Mouse (Mus musculus) left cerebral cortex, adult 2 months (tissue): ENCODE measurements around the gene Il12rb1. TPM values are rescaled to one million over a fixed set of nuclear protein-coding genes. Genes with fewer than 3 reads are reported as not detected.

Experiments
- DNase-seq, 2 experiments: peaks; one replicate each; pipeline ENCODE4 v3.0.0; 2021 to 2022; ENCODE audit warnings: low spot score in 2 of 2, mixed read lengths in 1 of 2; ENCODE audit errors: extremely low spot score in 1 of 2
- H3K27ac ChIP-seq: fragments of 200-600 bp; 2 replicates; pipeline ENCODE4 v1.8.1; 2022
- H3K4me3 ChIP-seq: fragments of 200-600 bp; 2 replicates; pipeline ENCODE4 v1.8.1; 2022
- CTCF ChIP-seq: fragments of 200-600 bp; IDR thresholded peaks from 2 replicates; pipeline ENCODE4 v1.8.1; 2022; ENCODE audit warnings: antibody characterized with exemption, mild to moderate bottlenecking, moderate library complexity
- intact Hi-C: fragments of 180-260 bp; cut with DNase I; formaldehyde crosslinking; loops from one replicate; pipeline ENCODE4 v1.15.1; 2025
- total RNA-seq, 2 experiments: library from RNA; stranded (reverse); gene quantifications; 2 replicates each; pipeline ENCODE4 v1.2.3; 2021

Gene Il12rb1
- total RNA-seq, 2 experiments from 2014 or later, result 0.77 to 0.82 TPM

- intact Hi-C loops, result no loop called here
- no peak; the same call in 1 of the 2 replicates for TF ChIP-seq CTCF
Observed at GRCm38 (mm10) chr8:70791975-70792691, 16.1 kb upstream of the Il12rb1 start.

GRCm38 (mm10) chr8:70792700-70793099 is 15.5 kb upstream of the Il12rb1 start:
- no peak for TF ChIP-seq CTCF
- peak in 1 of 2 experiments; percentile 70 for DNase-seq
- intact Hi-C loops, result no loop called here
- peak overlapping the region; percentile 64 for H3K27ac ChIP-seq
- peak overlapping the region; percentile 85 for H3K4me3 ChIP-seq

More at GRCm38 (mm10) chr8:70791975-70792691, 16.1 kb upstream of the Il12rb1 start:
- H3K27ac ChIP-seq, result peak overlapping the region; percentile 84
- DNase-seq, result peak; percentile 96 to 97
- H3K4me3 ChIP-seq, result peak overlapping the region; percentile 85

GRCm38 (mm10) chr8:70794215-70794614 is 14.0 kb upstream of the Il12rb1 start:
- H3K27ac ChIP-seq, result no peak overlapping the region; the same call in 1 of the 2 replicates
- DNase-seq, result no peak
- TF ChIP-seq CTCF, result no peak
- no peak overlapping the region for H3K4me3 ChIP-seq
- intact Hi-C loops, result no loop called here

- TF ChIP-seq CTCF, result peak; percentile 36
- Histone ChIP-seq H3K27ac (0 out of 2 replicates have a peak overlapping the region, but pooled peaks have one; percentile 11), H3K4me3 (no peak overlapping the region)
- DNase-seq, result no peak
- intact Hi-C loops, result no loop called here
Observed at GRCm38 (mm10) chr8:70795370-70795769, 12.9 kb upstream of the Il12rb1 start.

- no peak for TF ChIP-seq CTCF
- Histone ChIP-seq H3K27ac (peak overlapping the region; percentile 70), H3K4me3 (peak overlapping the region; percentile 67)
- intact Hi-C loops, result no loop called here
- DNase-seq, result peak in 1 of 2 experiments; percentile 50
Observed at GRCm38 (mm10) chr8:70796403-70797080, 11.7 kb upstream of the Il12rb1 start.

- peak; percentile 83 to 88 for DNase-seq
- peak overlapping the region; percentile 88 for H3K27ac ChIP-seq
- no peak for TF ChIP-seq CTCF
- intact Hi-C loops, result no loop called here
- H3K4me3 ChIP-seq, result peak overlapping the region; percentile 67
Observed at GRCm38 (mm10) chr8:70797081-70798070, 10.9 kb upstream of the Il12rb1 start.

GRCm38 (mm10) chr8:70798281-70798680 is 10.0 kb upstream of the Il12rb1 start:
- intact Hi-C loops, result no loop called here
- Histone ChIP-seq H3K27ac (peak overlapping the region; percentile 88), H3K4me3 (peak overlapping the region; percentile 67)
- TF ChIP-seq CTCF, result no peak; the same call in 1 of the 2 replicates
- no peak for DNase-seq

- Histone ChIP-seq H3K4me3 (0 out of 2 replicates have a peak overlapping the region, but pooled peaks have one; percentile 3), H3K27ac (peak overlapping the region; percentile 90)
- peak; percentile 61 to 79 for DNase-seq
- TF ChIP-seq CTCF, result no peak
- intact Hi-C loops, result no loop called here
Observed at GRCm38 (mm10) chr8:70800648-70801047, 7.6 kb upstream of the Il12rb1 start.

- intact Hi-C loops, result no loop called here
- TF ChIP-seq CTCF, result no peak
- Histone ChIP-seq H3K27ac (peak overlapping the region; percentile 90), H3K4me3 (0 out of 2 replicates have a peak overlapping the region, but pooled peaks have one; percentile 3)
- DNase-seq, result peak; percentile 75 to 86
Observed at GRCm38 (mm10) chr8:70801156-70801555, 7.1 kb upstream of the Il12rb1 start.

GRCm38 (mm10) chr8:70801830-70802229 is 6.4 kb upstream of the Il12rb1 start:
- no peak for DNase-seq
- intact Hi-C loops, result no loop called here
- no peak for TF ChIP-seq CTCF
- peak overlapping the region; percentile 90 for H3K27ac ChIP-seq
- no peak overlapping the region; the same call in 1 of the 2 replicates for H3K4me3 ChIP-seq
